Mouse (Mus musculus) CH12.LX (cell line): Measurements from ENCODE around the gene Pfdn4. TPM values are rescaled to one million over a fixed set of nuclear protein-coding genes. Genes with fewer than 3 reads are reported as not detected.

Source experiments
- DNase-seq: peaks from one replicate; pipeline ENCODE4 v3.0.0-alpha.2; 2013; ENCODE audit errors: extremely low read depth
- H3K27ac ChIP-seq: 2 replicates; pipeline ENCODE4 v1.5.1; 2012; ENCODE audit warnings: low read depth, mild to moderate bottlenecking, control low read depth, moderate library complexity; ENCODE audit not compliant: insufficient read depth
- H3K27me3 ChIP-seq: replicated peaks from 2 replicates; pipeline ENCODE3; 2012; ENCODE audit warnings: inconsistent platforms
- H3K36me3 ChIP-seq, 2 experiments: replicated peaks in 1 of 2; 2 replicates each; pipeline versions ENCODE3 to v1.6.1; 2012; ENCODE audit warnings: inconsistent platforms in 1 of 2, low read length in 1 of 2, mild to moderate bottlenecking in 1 of 2, mixed read lengths in 1 of 2, moderate library complexity in 1 of 2; ENCODE audit not compliant: control insufficient read depth in 1 of 2, insufficient read depth in 1 of 2
- H3K4me1 ChIP-seq, 2 experiments: 2 replicates each; pipeline ENCODE4 v1.6.1; 2012; ENCODE audit warnings: inconsistent platforms in 1 of 2, moderate library complexity in 1 of 2; ENCODE audit not compliant: insufficient read depth in 2 of 2, control insufficient read depth in 1 of 2
- H3K4me2 ChIP-seq: 2 replicates; pipeline ENCODE4 v1.6.1; 2012; ENCODE audit warnings: low read depth, mild to moderate bottlenecking, control low read depth; ENCODE audit not compliant: poor library complexity, insufficient read depth, severe bottlenecking
- H3K4me3 ChIP-seq, 3 experiments: fragments of 150-350 bp in 1 of 3; sonication (generic) in 1 of 3; replicated peaks in 1 of 3; 2 replicates each; pipeline versions ENCODE3 to v1.5.1; 2011 to 2012; ENCODE audit warnings: low read depth in 2 of 3, low read length in 2 of 3, mild to moderate bottlenecking in 2 of 3, moderate library complexity in 2 of 3, control low read depth in 1 of 3, improper control_type of control experiment in 1 of 3, inconsistent platforms in 1 of 3, mixed read lengths in 1 of 3; ENCODE audit not compliant: poor library complexity in 1 of 3
- H3K79me2 ChIP-seq: replicated peaks from 2 replicates; pipeline ENCODE4 v1.6.1; 2012; ENCODE audit warnings: mild to moderate bottlenecking, moderate library complexity; ENCODE audit not compliant: control insufficient read depth, poor library complexity, insufficient read depth, severe bottlenecking; ENCODE audit errors: extremely low read depth
- H3K9ac ChIP-seq: 2 replicates; pipeline ENCODE4 v1.6.1; 2012; ENCODE audit warnings: low read depth, mild to moderate bottlenecking, control low read depth, moderate library complexity; ENCODE audit not compliant: insufficient read depth
- H3K9me3 ChIP-seq: replicated peaks from 2 replicates; pipeline ENCODE3; 2012; ENCODE audit warnings: low read length, inconsistent platforms, mixed read lengths
- E2F4 ChIP-seq: IDR thresholded peaks from 2 replicates; pipeline ENCODE4 v1.6.1; 2011; ENCODE audit warnings: low read depth, low read length, improper control_type of control experiment; ENCODE audit not compliant: insufficient replicate concordance
- GABPA ChIP-seq: IDR thresholded peaks from 2 replicates; pipeline ENCODE4 v1.6.1; 2012; ENCODE audit warnings: low read depth, low read length, improper control_type of control experiment, inconsistent platforms; ENCODE audit not compliant: insufficient replicate concordance
- IRF4 ChIP-seq: IDR thresholded peaks from 2 replicates; pipeline ENCODE4 v1.6.1; 2014; ENCODE audit warnings: low read depth, mild to moderate bottlenecking, inconsistent platforms, low read length, improper control_type of control experiment
- MAX ChIP-seq: IDR thresholded peaks from 2 replicates; pipeline ENCODE4 v1.6.1; 2011; ENCODE audit warnings: low read length, improper control_type of control experiment
- MYC ChIP-seq: IDR thresholded peaks from 2 replicates; pipeline ENCODE4 v1.6.1; 2011; ENCODE audit warnings: low read depth, mild to moderate bottlenecking, improper control_type of control experiment, low read length
- NELFE ChIP-seq: IDR thresholded peaks from 2 replicates; pipeline ENCODE4 v1.6.1; 2011; ENCODE audit warnings: low read depth, low read length, improper control_type of control experiment
- PAX5 ChIP-seq: IDR thresholded peaks from 2 replicates; pipeline ENCODE4 v1.6.1; 2012; ENCODE audit warnings: low read length, inconsistent platforms, mixed read lengths
- POLR2A ChIP-seq: IDR thresholded peaks from 2 replicates; pipeline ENCODE4 v1.6.1; 2011; ENCODE audit warnings: low read depth, mild to moderate bottlenecking, improper control_type of control experiment, low read length
- RCOR1 ChIP-seq: conservative IDR thresholded peaks from 2 replicates; pipeline ENCODE4 v1.6.1; 2012; ENCODE audit warnings: low read depth, mild to moderate bottlenecking, inconsistent platforms, low read length, improper control_type of control experiment
- SIN3A ChIP-seq: IDR thresholded peaks from 2 replicates; pipeline ENCODE4 v1.6.1; 2012; ENCODE audit warnings: low read length, improper control_type of control experiment, inconsistent platforms
- TBP ChIP-seq: conservative IDR thresholded peaks from 2 replicates; pipeline ENCODE4 v1.6.1; 2011; ENCODE audit warnings: low read depth, low read length, improper control_type of control experiment
- TCF12 ChIP-seq: IDR thresholded peaks from 2 replicates; pipeline ENCODE4 v1.6.1; 2014; ENCODE audit warnings: low read depth, mild to moderate bottlenecking, inconsistent platforms, low read length, improper control_type of control experiment
- UBTF ChIP-seq: IDR thresholded peaks from 2 replicates; pipeline ENCODE4 v1.6.1; 2012; ENCODE audit warnings: low read depth, mild to moderate bottlenecking, inconsistent platforms, low read length, improper control_type of control experiment, moderate library complexity
- USF2 ChIP-seq: conservative IDR thresholded peaks from 2 replicates; pipeline ENCODE4 v1.6.1; 2011; ENCODE audit warnings: low read depth, low read length, improper control_type of control experiment
- ZC3H11A ChIP-seq: IDR thresholded peaks from 2 replicates; pipeline ENCODE4 v1.6.1; 2012; ENCODE audit warnings: low read depth, mild to moderate bottlenecking, inconsistent platforms, low read length, improper control_type of control experiment
- ZKSCAN1 ChIP-seq: IDR thresholded peaks from 2 replicates; pipeline ENCODE4 v1.6.1; 2012; ENCODE audit warnings: low read depth, inconsistent platforms, low read length, improper control_type of control experiment, borderline replicate concordance
- ZMIZ1 ChIP-seq: IDR thresholded peaks from 2 replicates; pipeline ENCODE4 v1.6.1; 2012; ENCODE audit warnings: low read depth, mild to moderate bottlenecking, inconsistent platforms, low read length, improper control_type of control experiment
- ZNF384 ChIP-seq: IDR thresholded peaks from 2 replicates; pipeline ENCODE4 v1.6.1; 2012; ENCODE audit warnings: low read depth, low read length, improper control_type of control experiment, inconsistent platforms
- dilution Hi-C: fragments of 300-500 bp; cut with MboI; formaldehyde crosslinking; loops from 2 replicates; pipeline ENCODE4 v1.14.3; 2020; ENCODE audit warnings: low sequenced_read_pairs; ENCODE audit not compliant: extremely low pct_unique_long_range_greater_than_20kb, extremely low pct_ligation_motif_present
- in situ Hi-C: fragments of 300-500 bp; cut with MboI; formaldehyde crosslinking; loops from 3 replicates; pipeline ENCODE4 v1.14.3; 2019; ENCODE audit warnings: low sequenced_read_pairs, low pct_ligation_motif_present, low pct_unique_long_range_greater_than_20kb, mixed read lengths
- polyA plus RNA-seq: library from polyadenylated mRNA; unstranded; fragments of >175 nt; gene quantifications from 2 replicates; pipeline ENCODE4 v1.2.1, GENCODE M21; 2012; ENCODE audit warnings: low read depth; ENCODE audit not compliant: insufficient read length
- total RNA-seq, 2 experiments: library from RNA; depleted of rRNA; stranded (reverse); fragments of 300-350 nt in 1 of 2; fragments of >200 nt in 1 of 2; gene quantifications; 2 replicates each; pipeline ENCODE4 v1.2.3; 2012 to 2014

The Pfdn4 gene
- total and polyA plus RNA-seq, 3 experiments: 56.2 to 222 (median 68.8) TPM

DNA sequence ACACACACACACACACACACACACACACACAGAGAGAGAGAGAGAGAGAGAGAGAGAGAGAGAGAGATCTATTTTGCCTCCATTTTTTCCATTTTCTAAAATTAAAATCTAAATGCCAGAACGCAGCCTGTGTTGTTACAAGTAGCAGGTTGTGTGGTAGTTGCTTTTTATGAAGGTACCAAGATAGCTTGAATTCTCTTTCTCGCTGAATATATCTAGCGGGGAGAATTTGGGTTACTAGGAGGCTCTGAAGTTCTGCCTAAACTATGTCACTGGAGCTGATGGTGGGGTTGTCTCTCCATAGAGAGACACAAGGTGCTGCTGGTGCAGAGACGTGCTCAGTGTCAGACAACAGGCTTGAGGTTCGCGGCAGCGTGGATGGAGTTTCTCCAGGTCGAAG lies 68.8 kb downstream of the Pfdn4 start:
- Histone ChIP-seq H3K4me2 (no peak overlapping the region), H3K9me3 (peaks cover 68% of the 10 kb centered on the region), H3K36me3 (no peaks in the 10 kb centered on the region), H3K27me3 (no peaks in the 10 kb centered on the region), H3K27ac (no peak overlapping the region), H3K9ac (no peak overlapping the region), H3K4me3 (no peak overlapping the region), H3K4me1 (no peaks in the 10 kb centered on the region), H3K79me2 (no peaks in the 10 kb centered on the region)
- dilution Hi-C loops: no loop called here
- DNase-seq: no peak
- in situ Hi-C loops: no loop called here
- TF ChIP-seq USF2: no peak
- no peak for TF ChIP-seq PAX5
- TF ChIP-seq POLR2A: no peak
- no peak for TF ChIP-seq MAX
- no peak for TF ChIP-seq TCF12
- no peak for TF ChIP-seq ZNF384
- TF ChIP-seq RCOR1: no peak
- TF ChIP-seq ZKSCAN1: no peak
- no peak for TF ChIP-seq E2F4
- TF ChIP-seq ZC3H11A: no peak
- TF ChIP-seq ZMIZ1: no peak
- no peak for TF ChIP-seq UBTF
- no peak for TF ChIP-seq SIN3A
- TF ChIP-seq NELFE: no peak
- TF ChIP-seq TBP: no peak
- no peak for TF ChIP-seq MYC
- TF ChIP-seq IRF4: no peak
- TF ChIP-seq GABPA: no peak

Other genes with a start within 250 kb of the Pfdn4 start
- 0.17 TPM in 2 replicates for gene Bcas1, start 68.6 kb upstream of the Pfdn4 start, total RNA-seq (2012; rRNA removed)
- gene Bcas1, start 68.6 kb upstream of the Pfdn4 start, total RNA-seq (2014; rRNA removed): not detected in 2 replicates
- gene Bcas1, start 68.6 kb upstream of the Pfdn4 start, polyA plus RNA-seq: 0.44 TPM in 1 of 2 replicates, not detected in the other
- gene Cyp24a1, start 717 bp downstream of the Pfdn4 start, total RNA-seq (2012; rRNA removed): not detected in 2 replicates
- not detected in 2 replicates for gene Cyp24a1, start 717 bp downstream of the Pfdn4 start, total RNA-seq (2014; rRNA removed)
- not detected in 2 replicates for gene Cyp24a1, start 717 bp downstream of the Pfdn4 start, polyA plus RNA-seq
- not detected in 2 replicates for gene 4930470P17Rik, start 105.6 kb downstream of the Pfdn4 start, total RNA-seq (2012; rRNA removed)
- not detected in 2 replicates for gene 4930470P17Rik, start 105.6 kb downstream of the Pfdn4 start, total RNA-seq (2014; rRNA removed)
- gene 4930470P17Rik, start 105.6 kb downstream of the Pfdn4 start, polyA plus RNA-seq: not detected in 2 replicates
- gene Dok5, start 235.4 kb downstream of the Pfdn4 start, total RNA-seq (2012; rRNA removed): not detected in 2 replicates
- not detected in 2 replicates for gene Dok5, start 235.4 kb downstream of the Pfdn4 start, total RNA-seq (2014; rRNA removed)
- gene Dok5, start 235.4 kb downstream of the Pfdn4 start, polyA plus RNA-seq: not detected in 2 replicates